Comparison of ENCODE assay signal across 18 mouse cellular contexts in the genomic region with DNA sequence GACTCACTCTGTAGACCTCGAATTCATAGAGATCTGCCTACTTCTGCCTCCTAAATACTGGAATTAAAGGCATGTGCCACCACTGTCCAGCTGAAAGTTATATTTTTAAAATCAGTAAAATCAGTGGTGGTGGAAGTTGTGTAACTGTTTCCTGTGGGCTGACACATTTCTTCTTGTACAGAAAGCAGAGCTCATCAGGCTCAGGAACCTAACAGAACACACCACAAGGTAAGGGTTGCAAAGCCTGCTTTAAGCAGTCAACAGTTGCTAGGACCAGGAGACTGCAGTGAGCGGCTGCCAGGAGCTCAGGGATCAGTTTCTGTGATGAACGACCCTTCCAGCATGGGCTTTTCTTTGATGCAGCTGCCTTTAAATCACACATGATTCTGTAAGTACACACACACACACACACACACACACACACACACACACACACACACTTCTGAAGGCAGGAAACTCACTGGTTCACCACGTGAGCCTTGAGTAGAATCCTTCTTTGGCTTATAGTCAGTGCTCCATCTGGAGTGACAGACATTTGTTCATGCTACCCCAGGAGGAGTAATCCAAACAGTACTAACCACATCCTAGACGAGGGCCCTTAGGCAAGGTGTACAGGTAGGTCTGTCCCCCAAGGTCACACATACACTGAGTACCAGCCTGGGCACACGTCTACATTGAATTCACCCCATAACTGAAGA. TPM values are rescaled to one million over a fixed set of nuclear protein-coding genes. Genes with fewer than 3 reads are reported as not detected.
DNase-seq lines count a peak whose midpoint lies in the region; ATAC-seq lines count a peak whose summit lies in the region.
"Had no signal": no experiment of that assay in that cellular context is flagged by ENCODE, and none has a peak within 500 bp of the region (broad histone marks: within the 10 kb centered on the region; RNA-seq: fewer than 3 reads in every experiment).

No protein-coding gene starts in this region.

- H3K9ac ChIP-seq in limb, embryonic 13.5 days: no peak overlapping the region
- H3K9ac ChIP-seq: limb, embryonic 15.5 days; neural tube, embryonic 12.5 days had no signal

- H3K4me1 ChIP-seq in limb, embryonic 13.5 days: peaks cover 8% of the 10 kb centered on the region
- peaks cover 4% of the 10 kb centered on the region for H3K4me1 ChIP-seq in limb, embryonic 10.5 days
- H3K4me1 ChIP-seq: megakaryocyte, embryonic 14.5 days; neural tube, embryonic 12.5 days had no signal

- WGBS in limb, embryonic 13.5 days: 46% methylated on average over 6 of the region's 6 CpGs
- WGBS in limb, embryonic 10.5 days: 49% methylated on average over 6 of the region's 6 CpGs

- no peaks in the 10 kb centered on the region for H3K27me3 ChIP-seq in limb, embryonic 13.5 days
- no peaks in the 10 kb centered on the region for H3K27me3 ChIP-seq in limb, embryonic 10.5 days (ENCODE audit: low read depth, poor library complexity, severe bottlenecking)
- H3K27me3 ChIP-seq: limb, embryonic 15.5 days; megakaryocyte, embryonic 14.5 days; neural tube, embryonic 12.5 days had no signal

- H3K4me2 ChIP-seq in limb, embryonic 13.5 days (replicated peaks): no peak overlapping the region
- H3K4me2 ChIP-seq: limb, embryonic 15.5 days; neural tube, embryonic 12.5 days had no signal

- peak; percentile 13; the same call in 1 of the 2 replicates for ATAC-seq in limb, embryonic 13.5 days (ENCODE audit: low FRiP score, low read depth)
- peak; percentile 30 to 45; a peak in 1 of 4 replicates for ATAC-seq in hematopoietic stem cell, adult 5-6 weeks (replicated peaks in 1 of 2; ENCODE audit: insufficient read depth in 1 of 2, low FRiP score in 2 of 2, low TSS enrichment in 1 of 2, low read depth in 1 of 2, poor library complexity in 2 of 2, severe bottlenecking in 2 of 2)
- ATAC-seq: intestine, embryonic 16.5 days had no signal

- H3K27ac ChIP-seq in limb, embryonic 13.5 days: no peak overlapping the region
- H3K27ac ChIP-seq in limb, embryonic 10.5 days: no peak overlapping the region
- H3K27ac ChIP-seq: limb, embryonic 15.5 days; neural tube, embryonic 12.5 days had no signal

- H3K4me3 ChIP-seq in limb, embryonic 13.5 days: no peak overlapping the region
- no peak overlapping the region for H3K4me3 ChIP-seq in limb, embryonic 10.5 days
- H3K4me3 ChIP-seq: limb, embryonic 15.5 days; megakaryocyte, embryonic 14.5 days; neural tube, embryonic 12.5 days had no signal

- H3K9me3 ChIP-seq in limb, embryonic 13.5 days: no peaks in the 10 kb centered on the region
- no peaks in the 10 kb centered on the region; the same call in 1 of the 2 replicates for H3K9me3 ChIP-seq in limb, embryonic 10.5 days (replicated peaks)
- H3K9me3 ChIP-seq: limb, embryonic 15.5 days; neural tube, embryonic 12.5 days had no signal

- no peaks in the 10 kb centered on the region for H3K36me3 ChIP-seq in limb, embryonic 13.5 days
- no peaks in the 10 kb centered on the region for H3K36me3 ChIP-seq in limb, embryonic 10.5 days
- H3K36me3 ChIP-seq: limb, embryonic 15.5 days; neural tube, embryonic 12.5 days had no signal

- DNase-seq in limb, embryonic 10.5 days (ENCODE audit: low spot score): no peak
- DNase-seq in T-cell, adult 2 months (ENCODE audit: low spot score): peak; percentile 52
- peak; percentile 28 for DNase-seq in thymus, postnatal 25 days
- no peak for DNase-seq in retina, embryonic 14.5 days (ENCODE audit: low spot score)
- DNase-seq in layer of hippocampus, adult 9-10 months (ENCODE audit: low spot score): no peak
- DNase-seq in right cerebral cortex, adult 2 months (ENCODE audit: low spot score in 2 of 2): no peak
- DNase-seq: adrenal gland, postnatal 14 days; cerebellum, adult 8-10 months; kidney, postnatal 14 days; layer of hippocampus, adult 9-11 months; lung, postnatal 10 days; right cerebral cortex, postnatal 4 days had no signal

RNA-seq across cellular contexts. Expression of gene Deup1, which starts 40.4 kb away (rescaled TPM):
- 0.09 and 0.15 TPM in 2 replicates for polyA plus RNA-seq in limb, embryonic 13.5 days (2015; fragmentation: Nextera tagmentation; extraction: Ambion mirVana)
- 0.18 and 0.24 TPM in 2 replicates for polyA plus RNA-seq in limb, embryonic 10.5 days (2016; fragmentation: Nextera tagmentation; extraction: Ambion mirVana)
- total RNA-seq in hematopoietic stem cell, adult 5-6 weeks (2017): not detected in 2 replicates

Comparison
In these comparisons a context has a peak if more than half of its experiments do, and no peak if none do; other contexts are left out.
1. DNase-seq: peak in T-cell, adult 2 months (single experiment) and thymus, postnatal 25 days (single experiment); none in limb, embryonic 10.5 days (single experiment), retina, embryonic 14.5 days (single experiment), layer of hippocampus, adult 9-10 months (single experiment) and right cerebral cortex, adult 2 months (0 of 2).